Mouse (Mus musculus) CD4-positive helper T cell, adult 2 months (primary cell): ENCODE results near the gene 9130019O22Rik.
"Not testable (repeated sequence)": the region's sequence is repeated elsewhere in the genome, so short reads cannot be mapped to it uniquely, and the experiment has no call there.

Experiments
- DNase-seq: peaks from one replicate; pipeline ENCODE4 v3.0.0-alpha.2; 2012; ENCODE audit warnings: low read depth, missing footprints, low spot score

The 9130019O22Rik gene

DNA sequence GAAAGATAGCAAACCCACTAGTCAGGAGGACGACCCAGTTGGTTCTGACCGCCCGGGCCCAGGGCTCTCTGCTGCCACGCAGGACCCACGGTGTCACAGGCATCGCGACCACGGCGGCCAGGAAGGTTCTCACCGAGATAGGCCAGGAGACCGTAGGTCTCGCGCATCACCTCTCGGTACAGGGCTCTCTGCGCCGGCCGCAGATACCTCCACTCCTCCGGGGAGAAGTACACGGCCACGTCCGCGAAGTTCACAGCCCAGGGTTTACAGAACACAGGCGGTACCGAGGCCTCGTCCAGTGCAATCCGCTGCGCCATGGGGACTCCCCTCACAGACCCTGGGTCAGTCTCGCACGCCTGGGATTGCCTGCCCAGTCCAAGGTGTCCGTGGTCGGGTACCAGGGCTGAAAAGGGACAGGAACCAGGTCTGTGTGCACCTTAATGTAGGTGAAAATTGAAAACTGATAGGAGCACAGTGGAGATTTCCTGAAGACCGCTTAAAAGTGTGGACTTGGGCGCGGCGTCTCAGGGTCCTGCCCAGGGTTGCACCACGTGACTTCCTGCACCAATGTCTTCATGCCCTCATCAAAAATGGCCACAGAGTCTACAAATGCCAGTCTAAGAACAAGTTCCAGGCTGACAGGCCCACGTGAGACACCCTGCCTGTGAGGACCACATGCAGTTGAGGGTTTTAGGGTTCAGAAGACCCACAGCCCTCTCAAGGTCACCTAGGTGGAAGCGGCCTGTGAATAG, at the start of gene 9130019O22Rik:
Gene 9130019O22Rik (minus strand): TSS at position 526 of the 752 bp plus-strand sequence.
- DNase-seq, result peak; percentile 91

DNA sequence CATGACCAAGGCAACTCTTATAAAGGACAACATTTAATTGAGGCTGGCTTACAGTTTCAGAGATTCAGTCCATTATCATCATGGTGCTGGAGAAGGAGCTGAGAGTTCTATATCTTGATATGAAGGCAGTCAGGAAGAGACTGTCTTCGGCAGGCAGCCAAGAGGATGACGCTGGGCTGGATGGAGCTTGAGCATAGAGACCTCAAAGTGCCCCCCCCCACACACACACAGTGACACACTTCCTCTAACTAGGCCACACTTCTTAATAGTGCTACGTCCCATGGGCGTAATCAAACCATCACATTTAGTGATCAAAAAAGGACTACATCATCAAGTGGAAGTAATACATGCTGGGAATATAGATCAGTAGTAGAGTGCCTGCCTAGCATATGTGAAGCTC, 48.2 kb upstream of the 9130019O22Rik start:
- DNase-seq, result no peak

DNA sequence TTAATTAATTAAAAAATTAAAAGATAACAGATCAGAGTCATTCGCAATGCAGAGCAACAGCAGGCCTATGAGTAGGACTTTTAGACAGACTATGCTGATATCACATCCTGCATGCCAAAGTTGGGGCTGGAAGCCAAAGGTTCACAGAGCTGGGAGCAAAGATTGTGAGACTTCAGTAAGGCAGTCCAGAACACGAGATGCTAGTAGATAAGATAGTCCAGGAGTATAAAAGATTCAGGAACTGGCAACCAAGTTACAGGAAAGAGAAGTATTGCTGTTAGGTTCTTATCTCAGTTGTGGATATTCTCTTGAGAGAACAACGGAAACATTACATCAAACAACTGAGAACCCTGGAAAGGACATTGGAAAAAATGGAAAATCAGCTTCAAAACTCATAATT, 39.4 kb upstream of the 9130019O22Rik start:
- DNase-seq, result no peak

DNA sequence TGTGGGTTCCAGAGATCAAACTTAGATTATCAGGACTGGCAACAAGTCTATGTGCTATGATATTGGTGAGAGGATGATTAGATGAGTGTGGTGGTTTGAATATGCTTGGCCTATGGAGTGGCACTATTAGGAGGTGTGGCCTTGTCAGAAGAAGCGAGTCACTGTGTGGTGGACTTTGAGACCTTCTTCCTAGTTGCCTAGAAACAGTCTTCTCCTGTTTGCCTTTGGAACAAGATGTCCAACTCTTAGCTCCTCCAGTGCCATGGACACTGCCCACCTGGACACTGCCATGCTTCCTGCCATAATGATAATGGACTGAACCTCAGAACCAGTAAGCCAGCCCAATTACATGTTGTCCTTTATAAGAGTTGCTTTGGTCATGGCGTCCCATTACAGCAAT, 38.9 kb upstream of the 9130019O22Rik start:
- DNase-seq, result no peak

- DNase-seq, result no peak
Observed at GRCm38 (mm10) chr7:127425291-127425690, 38.3 kb upstream of the 9130019O22Rik start.

GRCm38 (mm10) chr7:127422247-127422646, 35.3 kb upstream of the 9130019O22Rik start:
- no peak for DNase-seq

- DNase-seq, result peak; percentile 96
Observed at GRCm38 (mm10) chr7:127421388-127422191, 34.6 kb upstream of the 9130019O22Rik start, which contains the start of gene Zfp688. TSS of gene Zfp688 (minus strand) at chr7:127422068.

GRCm38 (mm10) chr7:127411418-127411817, 24.5 kb upstream of the 9130019O22Rik start:
- no peak for DNase-seq

DNA sequence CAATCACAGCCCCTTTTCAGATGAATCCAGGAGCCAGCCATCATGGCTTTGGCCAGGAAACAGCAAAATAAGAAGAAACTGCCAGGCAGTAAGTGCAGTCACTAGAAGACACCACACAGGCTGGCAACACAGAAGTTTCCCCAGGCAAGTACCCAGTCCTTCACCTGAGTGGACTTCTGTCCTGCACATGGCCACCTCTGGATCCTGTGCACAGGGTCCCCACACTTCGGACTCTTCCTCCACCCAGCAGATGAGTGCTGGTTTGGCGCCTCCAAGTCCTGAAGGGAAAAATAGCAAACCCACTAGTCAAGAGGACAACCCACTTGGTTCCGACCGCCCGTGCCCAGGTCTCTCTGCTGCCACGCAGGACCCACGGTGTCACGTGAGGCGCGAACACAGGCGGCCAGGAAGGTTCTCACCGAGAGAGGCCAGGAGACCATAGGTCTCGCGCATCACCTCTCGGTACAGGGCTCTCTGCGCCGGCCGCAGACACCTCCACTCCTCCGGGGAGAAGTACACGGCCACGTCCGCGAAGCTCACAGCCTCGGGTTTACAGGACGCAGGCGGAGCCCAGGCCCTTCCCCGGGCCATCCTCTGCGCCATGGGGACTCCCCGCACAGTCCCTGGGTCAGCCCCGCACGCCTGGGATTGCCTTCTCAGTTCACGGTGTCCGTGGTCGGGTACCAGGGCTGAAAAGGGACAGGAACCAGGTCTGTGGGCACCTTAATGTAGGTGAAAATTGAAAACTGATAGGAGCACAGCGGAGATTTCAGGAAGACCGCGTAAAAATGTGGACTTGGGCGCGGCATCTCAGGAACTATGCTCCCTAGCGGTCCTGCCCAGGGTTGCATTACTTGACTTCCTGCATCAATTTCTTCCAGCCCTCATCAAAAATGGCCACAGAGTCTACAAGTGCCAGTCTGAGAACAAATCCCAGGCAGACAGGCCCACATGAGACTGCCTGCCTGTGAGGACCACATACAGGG, 19.3 kb upstream of the 9130019O22Rik start, which contains the start of gene Zfp764:
Gene Zfp764 (minus strand): TSS at position 821 of the 986 bp plus-strand sequence.
- peak; percentile 89 for DNase-seq

- DNase-seq, result not testable (repeated sequence)
Observed at GRCm38 (mm10) chr7:127404101-127404500, 17.1 kb upstream of the 9130019O22Rik start.

- no peak for DNase-seq
Observed at GRCm38 (mm10) chr7:127402980-127403379, 16.0 kb upstream of the 9130019O22Rik start.

GRCm38 (mm10) chr7:127400355-127400754, 13.4 kb upstream of the 9130019O22Rik start:
- no peak for DNase-seq

GRCm38 (mm10) chr7:127393944-127394333, 7.0 kb upstream of the 9130019O22Rik start:
- no peak for DNase-seq

DNA sequence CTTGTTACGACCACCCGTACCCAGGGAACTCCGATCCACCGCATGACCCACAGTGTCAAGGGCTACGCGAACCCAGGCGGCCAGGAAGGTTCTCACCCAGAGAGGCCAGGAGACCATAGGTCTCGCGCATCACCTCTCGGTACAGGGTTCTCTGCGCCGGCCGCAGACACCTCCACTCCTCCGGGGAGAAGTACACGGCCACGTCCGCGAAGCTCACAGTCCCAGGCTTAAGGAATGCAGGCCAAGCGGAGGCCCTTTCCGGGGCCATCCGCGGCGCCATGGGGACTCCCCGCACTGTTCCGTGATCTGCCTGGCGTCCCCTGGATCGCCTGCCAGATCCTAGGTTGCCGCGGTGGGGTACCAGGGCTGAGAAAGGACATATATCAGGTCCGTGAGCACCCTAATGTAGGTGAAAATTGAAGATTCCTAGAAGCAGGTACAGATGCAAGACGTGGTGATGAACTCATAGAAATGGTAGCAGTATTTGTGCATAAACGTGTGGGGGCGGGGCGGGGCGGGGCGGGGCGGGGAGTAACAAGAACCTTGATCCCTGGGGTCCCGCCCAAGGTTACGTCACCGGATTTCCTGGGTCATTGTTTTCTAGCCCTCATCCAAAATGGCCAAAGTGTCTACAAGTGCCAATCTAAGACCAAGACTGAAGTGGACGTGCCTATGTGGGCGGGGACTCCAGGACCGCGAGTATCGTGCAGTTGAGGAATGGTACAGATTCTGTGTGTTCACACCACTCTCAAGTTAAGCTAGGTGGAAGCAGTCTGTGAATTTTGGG, 6.4 kb upstream of the 9130019O22Rik start, which contains the start of gene E430018J23Rik:
Gene E430018J23Rik (minus strand): TSS at position 473 of the 787 bp plus-strand sequence.
- peak; percentile 95 for DNase-seq

DNA sequence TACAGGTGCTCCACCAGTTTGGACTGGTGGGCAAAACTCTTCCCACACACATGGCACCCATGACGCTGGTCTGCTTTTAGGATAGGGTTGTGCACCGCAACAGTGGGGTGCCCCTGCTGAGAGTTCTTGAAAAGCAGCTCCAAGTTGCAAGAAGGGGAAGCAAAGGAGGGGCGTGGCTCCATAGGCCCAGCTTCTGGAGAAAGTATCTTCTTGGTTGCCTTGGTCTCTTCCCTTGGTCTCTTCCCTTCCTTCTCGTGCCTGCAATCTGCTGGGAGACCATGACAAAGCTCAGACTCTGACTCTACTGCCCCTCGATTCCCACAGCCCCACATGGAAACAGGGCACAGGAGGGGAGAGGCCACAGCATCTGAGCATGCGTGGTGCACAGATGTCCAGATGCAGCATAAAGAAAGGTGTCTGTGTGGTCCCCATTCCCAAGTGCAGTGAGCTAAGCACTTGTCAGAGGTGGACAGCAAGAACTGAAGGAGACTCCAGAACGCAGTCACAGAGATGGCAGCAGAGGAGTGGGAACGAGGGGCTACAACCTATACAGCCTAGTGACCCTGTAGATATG, 5.4 kb upstream of the 9130019O22Rik start:
- no peak for DNase-seq

- no peak for DNase-seq
Observed at GRCm38 (mm10) chr7:127391538-127391937, 4.6 kb upstream of the 9130019O22Rik start.

- DNase-seq, result no peak
Observed at GRCm38 (mm10) chr7:127390306-127390705, 3.3 kb upstream of the 9130019O22Rik start.

GRCm38 (mm10) chr7:127388201-127388600, 1.2 kb upstream of the 9130019O22Rik start:
- DNase-seq, result not testable (repeated sequence)

DNA sequence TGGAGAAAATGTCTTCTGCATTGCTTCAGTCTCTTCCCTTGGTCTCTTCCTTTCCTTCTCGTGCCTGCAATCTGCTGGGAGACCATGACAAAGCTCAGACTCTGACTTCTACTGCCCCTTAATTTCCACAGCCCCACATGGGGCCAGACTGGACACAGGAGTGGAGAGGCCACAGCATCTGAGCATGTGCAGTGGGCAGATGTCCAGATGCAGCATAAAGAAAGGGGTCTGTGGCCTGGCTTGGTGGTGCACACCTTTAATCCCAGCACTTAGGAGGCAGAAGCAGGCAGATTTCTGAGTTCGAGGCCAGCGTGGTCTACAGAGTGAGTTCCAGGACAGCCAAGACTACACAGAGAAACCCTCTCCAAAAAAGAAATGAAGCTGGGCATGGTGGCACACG, 1.4 kb downstream of the 9130019O22Rik start:
- not testable (repeated sequence) for DNase-seq
